In the genomic region with DNA sequence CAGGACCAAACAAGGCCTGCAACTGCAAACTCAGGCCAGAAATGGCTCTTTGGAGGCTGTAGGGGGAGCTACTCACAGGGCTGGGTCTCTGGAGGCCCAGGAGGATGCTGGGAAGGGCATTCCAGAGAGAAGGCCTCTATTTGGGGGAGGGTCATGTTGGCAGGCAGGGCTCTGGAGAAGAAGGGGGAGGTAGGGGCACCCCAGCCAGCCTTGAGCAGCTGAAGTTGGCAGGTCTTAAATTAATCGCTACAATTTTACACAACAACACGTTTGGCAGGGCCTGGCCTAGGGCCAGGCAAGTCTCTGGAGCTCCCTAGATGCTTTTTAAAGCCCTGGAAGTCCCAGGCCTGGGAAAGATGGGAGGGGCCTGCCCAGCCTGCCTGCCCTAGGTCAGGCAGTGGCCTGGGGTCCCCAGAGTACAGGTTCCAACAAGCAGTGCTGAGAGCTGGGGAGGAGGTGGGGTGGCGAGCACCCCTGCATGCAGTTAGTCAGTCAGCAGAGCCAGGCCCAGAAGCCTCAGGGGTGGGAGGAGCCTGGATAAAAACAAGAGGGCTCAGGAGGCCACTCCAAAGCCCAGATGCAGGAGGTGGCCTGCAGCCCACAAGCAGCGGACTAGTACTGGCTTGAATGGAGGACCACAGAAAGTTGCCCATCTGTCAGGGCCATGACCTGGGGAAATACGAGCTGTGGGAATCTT, we compare ENCODE assay signal across 8 mouse cellular contexts. TPM values are rescaled to one million over a fixed set of nuclear protein-coding genes. Genes with fewer than 3 reads are reported as not detected.
DNase-seq lines count a peak whose midpoint lies in the region; TF ChIP-seq lines count a peak whose summit lies in the region.

No protein-coding gene starts in this region.

- peak; percentile 68 for TF ChIP-seq CTCF in layer of hippocampus, adult 2 months (conservative IDR thresholded peaks at IDR 0.05)
- TF ChIP-seq CTCF in cortical plate, adult 2 months (IDR thresholded peaks at IDR 0.05; ENCODE audit: extremely low read depth, insufficient read depth, low read length): peak; percentile 31; the same call in 1 of the 2 replicates

- TF ChIP-seq POLR2A in cortical plate, adult 2 months (IDR thresholded peaks at IDR 0.05; ENCODE audit: extremely low read depth, insufficient read depth, low read length): no peak

- no peak for DNase-seq in layer of hippocampus, adult 2 months (ENCODE audit: low spot score in 2 of 2)
- DNase-seq in layer of hippocampus, adult 9-10 months (ENCODE audit: low spot score): no peak
- peak; percentile 51 for DNase-seq in heart, adult 8-10 months (ENCODE audit: low spot score)
- peak; percentile 83 for DNase-seq in kidney, adult 11 months
- DNase-seq in lung, postnatal 4 days: peak; percentile 54 to 83
- DNase-seq in testis, postnatal 10 days (ENCODE audit: low spot score): peak; percentile 79
- DNase-seq in spleen, postnatal 14 days (ENCODE audit: low spot score in 2 of 2): no peak

- H3K4me3 ChIP-seq in layer of hippocampus, adult 2 months: no peak overlapping the region
- H3K4me3 ChIP-seq in cortical plate, adult 2 months (ENCODE audit: insufficient read depth, low read length): no peak overlapping the region

- H3K4me1 ChIP-seq in cortical plate, adult 2 months (ENCODE audit: control insufficient read depth, insufficient read depth, low read length): peaks cover 7% of the 10 kb centered on the region

- peak overlapping the region; percentile 83 for H3K27ac ChIP-seq in layer of hippocampus, adult 2 months
- H3K27ac ChIP-seq in cortical plate, adult 2 months (ENCODE audit: insufficient read depth, low read length): no peak overlapping the region; the same call in 1 of the 2 replicates

RNA-seq across cellular contexts. Expression of a gene that starts 10.8 kb away (rescaled TPM):
- 100 to 1,000 TPM; 108 to 120 TPM for total RNA-seq in layer of hippocampus, adult 2 months (2021)
- polyA plus RNA-seq in cortical plate, adult 2 months (2012; rRNA removed): 42.8 and 47.0 TPM in 2 replicates
- total RNA-seq in heart, adult 8-10 months (2022): 10 to 100 TPM; 15.9 to 28.7 (median 20.2) TPM

Comparison
In these comparisons a context has a peak if more than half of its experiments do, and no peak if none do; other contexts are left out.
1. DNase-seq: peak in heart, adult 8-10 months (single experiment), kidney, adult 11 months (single experiment), lung, postnatal 4 days (2 of 2) and testis, postnatal 10 days (single experiment); none in layer of hippocampus, adult 2 months (0 of 2), layer of hippocampus, adult 9-10 months (single experiment) and spleen, postnatal 14 days (0 of 2).